Mouse (Mus musculus): ENCODE results near the gene Ak3. TPM values are rescaled to one million over a fixed set of nuclear protein-coding genes. Genes with fewer than 3 reads are reported as not detected.

Ak3 gene
- polyA plus RNA-seq, 1 experiment from 2014 or later: 76.8 TPM

DNA sequence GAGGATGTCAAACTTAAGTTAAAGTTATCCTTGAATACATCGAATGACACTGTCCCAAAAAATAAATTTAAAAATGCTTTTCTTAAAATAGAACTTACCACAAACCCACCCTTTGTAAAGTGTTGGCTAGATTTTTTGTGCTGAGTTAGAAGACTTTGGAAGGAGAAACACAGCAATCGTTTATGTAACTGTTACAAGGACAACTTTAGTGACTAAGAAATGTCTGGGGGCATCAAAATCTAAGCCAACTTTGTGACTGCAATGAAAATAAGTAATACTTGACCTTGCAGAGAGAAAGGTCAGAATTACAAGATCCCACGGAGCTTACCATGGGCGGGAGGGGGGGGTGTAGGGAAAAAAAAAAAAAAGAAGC lies 814 bp downstream of the Ak3 start:
- Histone ChIP-seq H3K4me2 (ENCODE audit: low read length) (peak overlapping the region; percentile 69), H3K27ac (ENCODE audit: low read depth, low read length) (peak overlapping the region; percentile 77; the same call in 1 of the 2 replicates), H3K9ac (ENCODE audit: low read length) (peak overlapping the region; percentile 95), H3K4me1 (ENCODE audit: control insufficient read depth, insufficient read depth, low read length) (peaks cover 14% of the 10 kb centered on the region), H3K4me3 (ENCODE audit: low read depth, low read length) (peak overlapping the region; percentile 81), H3K9me3 (replicated peaks; ENCODE audit: control insufficient read depth, low read length) (no peaks in the 10 kb centered on the region), H3K36me3 (ENCODE audit: control insufficient read depth, insufficient read depth, low read length) (no peaks in the 10 kb centered on the region), H3K27me3 (replicated peaks; ENCODE audit: control insufficient read depth, insufficient read depth, low read length) (no peaks in the 10 kb centered on the region)
- 29% methylated on average over 4 of the region's 4 CpGs for WGBS
- DNase-seq (ENCODE audit: low spot score) (no peak), ATAC-seq (no peak)

DNA sequence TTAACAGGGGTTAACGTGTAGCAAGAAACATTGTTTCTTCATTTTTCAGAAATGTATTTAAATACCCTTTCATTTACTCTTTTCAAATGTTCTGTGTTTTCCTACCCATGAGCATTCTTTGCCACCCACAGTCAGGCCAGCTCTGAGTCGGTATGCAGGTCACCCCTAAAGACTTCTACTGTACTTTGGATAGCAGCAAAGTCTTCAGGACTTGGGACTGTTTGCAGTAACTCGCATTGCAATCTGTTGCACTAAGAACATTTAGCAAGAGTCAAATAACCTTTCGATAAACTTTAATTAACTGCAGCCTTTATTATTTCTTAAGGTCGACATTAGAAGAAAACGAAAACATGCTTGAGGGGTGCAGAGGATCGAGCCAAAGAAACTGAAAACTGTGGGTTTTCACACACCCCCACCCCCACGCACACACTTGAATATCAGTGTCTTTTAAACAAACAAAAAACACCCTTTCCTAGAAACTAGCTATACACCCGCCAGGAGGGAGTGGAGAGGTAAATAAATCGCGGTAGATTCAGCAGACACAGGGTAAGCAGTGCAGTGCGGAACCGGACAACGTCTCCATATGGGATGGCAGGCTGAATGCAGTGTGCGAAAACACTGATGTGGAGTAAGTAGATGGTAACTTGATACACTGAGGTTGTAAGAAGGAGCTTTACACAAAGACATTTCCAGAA lies 1.7 kb downstream of the Ak3 start:
- WGBS: 38% methylated on average over 15 of the region's 15 CpGs
- DNase-seq (ENCODE audit: low spot score): no peak
- no peak for ATAC-seq

DNA sequence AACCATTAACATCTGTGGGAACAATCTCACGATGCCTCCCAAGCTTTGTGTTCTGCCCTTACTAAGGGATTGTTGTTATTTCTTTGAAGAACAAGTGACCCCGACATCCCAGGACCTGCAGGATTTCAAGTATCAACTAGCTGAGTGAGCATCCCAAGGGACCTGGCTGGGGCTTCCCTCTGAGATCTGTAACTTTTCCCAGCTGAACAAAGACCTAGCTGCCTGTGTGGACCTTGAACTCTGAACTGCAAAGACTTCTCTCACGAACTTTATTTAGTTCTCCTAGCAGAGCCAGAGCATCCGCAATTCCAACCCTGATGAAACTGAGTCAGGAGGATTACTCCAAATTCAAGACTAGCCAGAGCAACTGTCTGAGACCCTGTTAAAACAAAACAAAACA lies 2.4 kb downstream of the Ak3 start:
- Histone ChIP-seq H3K27ac (ENCODE audit: low read depth, low read length) (no peak overlapping the region), H3K27me3 (replicated peaks; ENCODE audit: control insufficient read depth, insufficient read depth, low read length) (no peaks in the 10 kb centered on the region), H3K36me3 (ENCODE audit: control insufficient read depth, insufficient read depth, low read length) (no peaks in the 10 kb centered on the region), H3K4me2 (ENCODE audit: low read length) (peak overlapping the region; percentile 69; the same call in 1 of the 2 replicates), H3K9me3 (replicated peaks; ENCODE audit: control insufficient read depth, low read length) (no peaks in the 10 kb centered on the region), H3K4me1 (ENCODE audit: control insufficient read depth, insufficient read depth, low read length) (peaks cover 14% of the 10 kb centered on the region), H3K9ac (ENCODE audit: low read length) (no peak overlapping the region), H3K4me3 (ENCODE audit: low read depth, low read length) (no peak overlapping the region)
- ATAC-seq: no peak
- 63% methylated on average over 4 of the region's 4 CpGs for WGBS
- no peak for DNase-seq (ENCODE audit: low spot score)

More for the DNA sequence above, 1.7 kb downstream of the Ak3 start:
- Histone ChIP-seq H3K4me3 (ENCODE audit: low read depth, low read length) (peak overlapping the region; percentile 81), H3K4me2 (ENCODE audit: low read length) (peak overlapping the region; percentile 69), H3K4me1 (ENCODE audit: control insufficient read depth, insufficient read depth, low read length) (peaks cover 14% of the 10 kb centered on the region), H3K36me3 (ENCODE audit: control insufficient read depth, insufficient read depth, low read length) (no peaks in the 10 kb centered on the region), H3K9me3 (replicated peaks; ENCODE audit: control insufficient read depth, low read length) (no peaks in the 10 kb centered on the region), H3K27ac (ENCODE audit: low read depth, low read length) (no peak overlapping the region), H3K27me3 (replicated peaks; ENCODE audit: control insufficient read depth, insufficient read depth, low read length) (no peaks in the 10 kb centered on the region), H3K9ac (ENCODE audit: low read length) (peak overlapping the region; percentile 43; the same call in 1 of the 2 replicates)

DNA sequence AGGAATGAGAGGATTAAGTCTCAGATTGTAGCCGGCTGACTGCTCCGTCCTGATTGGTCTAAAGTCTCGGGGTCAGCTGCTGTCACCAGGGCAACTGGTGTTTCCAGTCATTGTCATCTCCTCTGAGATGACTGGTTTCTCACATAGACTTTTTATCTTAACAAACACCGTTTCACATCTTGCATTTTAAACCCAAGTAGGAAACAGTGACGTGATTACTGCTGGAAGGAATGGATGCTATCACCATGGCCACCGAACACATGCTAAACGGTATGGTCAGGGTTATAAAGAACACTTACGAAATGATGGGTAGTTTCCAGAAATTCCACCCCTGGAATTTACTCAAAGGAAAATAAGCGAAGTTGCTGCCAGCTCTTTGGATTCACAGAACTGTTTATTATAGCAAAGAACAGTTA lies 3.4 kb downstream of the Ak3 start:
- no peaks in the 10 kb centered on the region for H3K27me3 ChIP-seq (replicated peaks; ENCODE audit: control insufficient read depth, insufficient read depth, low read length)
- H3K4me3 ChIP-seq (ENCODE audit: low read depth, low read length): no peak overlapping the region
- DNase-seq (ENCODE audit: low spot score) (peak; percentile 69), ATAC-seq (0 out of 2 replicates have a peak, but pooled peaks have one; percentile 18)
- WGBS: 11% methylated on average over 9 of the region's 9 CpGs
- H3K9me3 ChIP-seq (replicated peaks; ENCODE audit: control insufficient read depth, low read length): no peaks in the 10 kb centered on the region
- no peak overlapping the region for H3K27ac ChIP-seq (ENCODE audit: low read depth, low read length)
- peak overlapping the region; percentile 28; the same call in 1 of the 2 replicates for H3K4me2 ChIP-seq (ENCODE audit: low read length)
- no peaks in the 10 kb centered on the region for H3K36me3 ChIP-seq (ENCODE audit: control insufficient read depth, insufficient read depth, low read length)
- H3K4me1 ChIP-seq (ENCODE audit: control insufficient read depth, insufficient read depth, low read length): peaks cover 14% of the 10 kb centered on the region
- no peak overlapping the region for H3K9ac ChIP-seq (ENCODE audit: low read length)

DNA sequence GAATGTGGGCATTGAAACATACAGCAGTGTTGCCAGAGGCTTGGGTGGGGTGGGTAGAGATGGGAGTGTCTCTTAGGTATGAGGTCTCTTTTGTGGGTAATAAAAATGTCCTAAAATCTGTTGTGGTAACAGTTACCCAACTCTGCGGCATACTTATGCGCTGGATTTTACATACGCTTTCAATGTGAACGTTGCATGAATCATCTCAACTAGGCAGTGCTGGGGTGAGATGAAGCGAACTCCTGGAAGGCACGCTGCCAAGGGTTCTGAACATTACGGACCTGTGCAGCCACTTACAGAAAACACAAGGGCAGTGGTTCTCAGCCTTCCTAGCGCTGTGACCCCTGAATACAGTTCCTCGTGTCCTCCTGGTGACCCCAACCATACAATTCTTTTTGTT lies 5.1 kb downstream of the Ak3 start:
- H3K4me3 ChIP-seq (ENCODE audit: low read depth, low read length): no peak overlapping the region
- H3K4me2 ChIP-seq (ENCODE audit: low read length): no peak overlapping the region
- H3K9ac ChIP-seq (ENCODE audit: low read length): no peak overlapping the region
- peaks cover 14% of the 10 kb centered on the region for H3K4me1 ChIP-seq (ENCODE audit: control insufficient read depth, insufficient read depth, low read length)
- ATAC-seq (no peak), DNase-seq (ENCODE audit: low spot score) (no peak)
- 87% methylated on average over 9 of the region's 9 CpGs for WGBS
- H3K27me3 ChIP-seq (replicated peaks; ENCODE audit: control insufficient read depth, insufficient read depth, low read length): no peaks in the 10 kb centered on the region
- H3K27ac ChIP-seq (ENCODE audit: low read depth, low read length): no peak overlapping the region
- no peaks in the 10 kb centered on the region for H3K9me3 ChIP-seq (replicated peaks; ENCODE audit: control insufficient read depth, low read length)
- H3K36me3 ChIP-seq (ENCODE audit: control insufficient read depth, insufficient read depth, low read length): 0 out of 2 replicates have a peak, but pooled peaks cover 2% of the 10 kb centered on the region

DNA sequence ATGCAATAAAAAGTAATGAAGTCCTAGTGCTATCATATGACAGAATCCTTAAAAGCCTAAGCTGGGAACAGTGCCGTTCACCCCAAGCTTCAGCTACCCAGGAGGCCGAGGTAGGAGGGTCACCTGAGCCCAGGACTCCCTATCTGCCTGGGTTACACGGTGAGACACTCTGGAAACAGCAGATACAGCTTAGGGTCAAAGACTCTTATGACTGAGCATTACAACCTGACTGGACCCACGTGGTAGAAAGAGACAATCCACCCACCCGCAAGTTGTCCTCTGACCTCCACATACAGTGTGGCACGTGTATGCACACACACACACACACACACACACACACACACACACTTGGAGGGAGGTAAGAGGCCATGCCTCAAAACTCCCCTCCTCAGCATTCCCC lies 5.6 kb downstream of the Ak3 start:
- DNase-seq (ENCODE audit: low spot score) (no peak), ATAC-seq (no peak)
- Histone ChIP-seq H3K27me3 (replicated peaks; ENCODE audit: control insufficient read depth, insufficient read depth, low read length) (no peaks in the 10 kb centered on the region), H3K9me3 (replicated peaks; ENCODE audit: control insufficient read depth, low read length) (no peaks in the 10 kb centered on the region), H3K9ac (ENCODE audit: low read length) (no peak overlapping the region), H3K27ac (ENCODE audit: low read depth, low read length) (no peak overlapping the region), H3K4me3 (ENCODE audit: low read depth, low read length) (no peak overlapping the region), H3K36me3 (ENCODE audit: control insufficient read depth, insufficient read depth, low read length) (0 out of 2 replicates have a peak, but pooled peaks cover 6% of the 10 kb centered on the region), H3K4me2 (ENCODE audit: low read length) (no peak overlapping the region), H3K4me1 (ENCODE audit: control insufficient read depth, insufficient read depth, low read length) (peaks cover 14% of the 10 kb centered on the region)
- 85% methylated on average over 6 of the region's 6 CpGs for WGBS

DNA sequence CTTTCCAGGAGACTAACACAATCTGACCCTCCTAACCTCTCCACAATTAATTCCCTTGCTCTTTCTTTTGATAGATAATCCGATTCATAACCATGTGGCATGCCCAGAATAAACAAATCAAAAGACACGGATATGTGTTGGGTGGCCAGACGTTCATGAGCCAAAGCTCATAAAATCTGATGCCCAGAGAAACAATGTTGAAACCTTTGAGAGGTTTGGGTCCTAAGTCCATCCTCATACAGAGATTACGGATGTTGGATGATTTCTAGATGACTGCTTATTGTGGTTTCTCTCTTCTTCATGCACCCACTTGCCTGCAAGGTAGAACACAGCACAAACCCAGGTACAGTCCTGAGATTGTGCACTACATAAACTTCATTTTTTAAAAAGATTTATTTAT lies 7.6 kb downstream of the Ak3 start:
- no peak for ATAC-seq
- 93% methylated on average over 4 of the region's 4 CpGs for WGBS

DNA sequence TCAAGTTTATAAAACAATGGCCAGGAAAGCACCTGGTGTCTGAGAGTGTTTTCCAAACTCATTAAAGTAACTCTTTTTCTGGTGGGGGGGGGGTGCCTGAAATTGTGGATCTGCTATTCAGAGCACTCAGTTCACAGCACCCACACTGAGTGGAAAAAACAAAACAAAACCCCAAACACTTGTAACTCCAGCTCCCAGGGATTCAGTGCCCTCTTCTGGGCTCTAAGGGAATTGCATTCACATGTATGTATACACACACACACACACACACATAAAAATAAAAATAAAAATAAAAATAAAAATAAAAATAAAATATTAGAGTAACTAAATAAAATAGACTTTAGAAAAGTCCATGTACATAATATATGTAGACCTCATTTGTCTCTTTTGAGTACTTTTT lies 8.4 kb downstream of the Ak3 start:
- H3K9ac ChIP-seq (ENCODE audit: low read length): no peak overlapping the region
- no peak overlapping the region for H3K4me2 ChIP-seq (ENCODE audit: low read length)
- H3K36me3 ChIP-seq (ENCODE audit: control insufficient read depth, insufficient read depth, low read length): peaks cover 12% of the 10 kb centered on the region; the same call in 1 of the 2 replicates
- H3K4me1 ChIP-seq (ENCODE audit: control insufficient read depth, insufficient read depth, low read length): peaks cover 4% of the 10 kb centered on the region; the same call in 1 of the 2 replicates
- H3K27ac ChIP-seq (ENCODE audit: low read depth, low read length): no peak overlapping the region
- no peaks in the 10 kb centered on the region for H3K27me3 ChIP-seq (replicated peaks; ENCODE audit: control insufficient read depth, insufficient read depth, low read length)
- no peak overlapping the region for H3K4me3 ChIP-seq (ENCODE audit: low read depth, low read length)
- ATAC-seq (no peak), DNase-seq (ENCODE audit: low spot score) (no peak)
- no peaks in the 10 kb centered on the region for H3K9me3 ChIP-seq (replicated peaks; ENCODE audit: control insufficient read depth, low read length)

More for the DNA sequence above, 7.6 kb downstream of the Ak3 start:
- H3K4me1 ChIP-seq (ENCODE audit: control insufficient read depth, insufficient read depth, low read length): peaks cover 8% of the 10 kb centered on the region
- H3K4me2 ChIP-seq (ENCODE audit: low read length): no peak overlapping the region
- peaks cover 12% of the 10 kb centered on the region; the same call in 1 of the 2 replicates for H3K36me3 ChIP-seq (ENCODE audit: control insufficient read depth, insufficient read depth, low read length)
- H3K9me3 ChIP-seq (replicated peaks; ENCODE audit: control insufficient read depth, low read length): no peaks in the 10 kb centered on the region
- H3K27ac ChIP-seq (ENCODE audit: low read depth, low read length): no peak overlapping the region
- H3K9ac ChIP-seq (ENCODE audit: low read length): no peak overlapping the region
- H3K27me3 ChIP-seq (replicated peaks; ENCODE audit: control insufficient read depth, insufficient read depth, low read length): no peaks in the 10 kb centered on the region
- H3K4me3 ChIP-seq (ENCODE audit: low read depth, low read length): no peak overlapping the region
- DNase-seq (ENCODE audit: low spot score): no peak

DNA sequence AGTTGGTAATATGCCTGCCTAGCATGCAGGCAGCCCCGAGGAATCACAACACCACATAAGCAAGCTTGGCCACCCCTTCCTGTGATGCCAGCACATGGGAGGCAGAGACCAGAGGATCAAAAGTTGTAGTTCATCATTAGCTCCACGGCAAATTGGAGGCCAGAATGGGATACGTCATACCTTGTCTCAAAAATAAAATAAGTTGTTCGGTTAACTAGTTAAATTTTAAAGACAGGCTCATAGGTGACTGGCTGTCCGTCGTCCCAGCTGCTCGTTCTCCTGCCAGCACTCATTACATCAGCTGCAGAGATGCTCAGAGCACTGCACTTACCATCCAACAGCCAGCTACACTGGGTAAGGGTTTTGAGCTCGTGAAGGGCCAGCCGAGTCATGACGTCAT lies 10.2 kb downstream of the Ak3 start:
- Histone ChIP-seq H3K9me3 (replicated peaks; ENCODE audit: control insufficient read depth, low read length) (no peaks in the 10 kb centered on the region), H3K9ac (ENCODE audit: low read length) (no peak overlapping the region), H3K27ac (ENCODE audit: low read depth, low read length) (no peak overlapping the region), H3K36me3 (ENCODE audit: control insufficient read depth, insufficient read depth, low read length) (peaks cover 16% of the 10 kb centered on the region; the same call in 1 of the 2 replicates), H3K4me3 (ENCODE audit: low read depth, low read length) (no peak overlapping the region), H3K4me1 (ENCODE audit: control insufficient read depth, insufficient read depth, low read length) (no peaks in the 10 kb centered on the region), H3K27me3 (replicated peaks; ENCODE audit: control insufficient read depth, insufficient read depth, low read length) (no peaks in the 10 kb centered on the region), H3K4me2 (ENCODE audit: low read length) (no peak overlapping the region)
- ATAC-seq: no peak
- no peak for DNase-seq (ENCODE audit: low spot score)
- 94% methylated on average over 10 of the region's 10 CpGs for WGBS

Measured in forebrain, embryonic 14.5 days (tissue).